Mouse (Mus musculus) kidney, adult 2 months (tissue): ENCODE measurements around the gene Acsl3.
A peak's percentile ranks its signal among the peaks of the same experiment; 100 is the strongest.

Experiments used
- CTCF ChIP-seq: fragments of 200-500 bp; conservative IDR thresholded peaks from 2 replicates; pipeline ENCODE4 v1.5.1; 2011; ENCODE audit warnings: low read depth, mild to moderate bottlenecking, control low read depth, low read length, moderate library complexity, mixed read lengths; ENCODE audit not compliant: insufficient read depth, insufficient read length
- POLR2A ChIP-seq: fragments of 200-500 bp; IDR thresholded peaks from one replicate; pipeline ENCODE4 v1.6.1; 2011; ENCODE audit warnings: low read depth, low read length, control low read depth

- TF ChIP-seq POLR2A = no peak
- TF ChIP-seq CTCF = peak; percentile 35; the same call in 1 of the 2 replicates
Observed at GRCm38 (mm10) chr1:78688149-78688548, 30.5 kb downstream of the Acsl3 start.
